Mouse (Mus musculus): ENCODE measurements at regions not wholly inside any gene's neighbourhood (a gene's known extent, or its start where the extent isn't known, plus 50 kb on each side); places are given as distances from the start of the nearest gene placed in this dataset.
A peak's percentile ranks its signal among the peaks of the same experiment; 100 is the strongest.

- no peak overlapping the region for H3K4me2 ChIP-seq (ENCODE audit: low read depth, low read length, poor library complexity, severe bottlenecking)
- no peak overlapping the region for H3K4me3 ChIP-seq (ENCODE audit: low read depth, low read length)
- no peaks in the 10 kb centered on the region for H3K4me1 ChIP-seq (ENCODE audit: insufficient read depth, low read length)
- no peaks in the 10 kb centered on the region for H3K9me3 ChIP-seq (ENCODE audit: low read length)
- DNase-seq (ENCODE audit: low spot score): no peak
- no peaks in the 10 kb centered on the region for H3K36me3 ChIP-seq (ENCODE audit: insufficient read depth, low read length)
- TF ChIP-seq CTCF (IDR thresholded peaks at IDR 0.05): no peak
- H3K27ac ChIP-seq (ENCODE audit: low read depth, low read length): no peak overlapping the region
- WGBS: 82% methylated on average over 5 of the region's 5 CpGs
- no peak overlapping the region for H3K9ac ChIP-seq (replicated peaks; ENCODE audit: low read length, poor library complexity, severe bottlenecking)
- no peak for ATAC-seq (ENCODE audit: low FRiP score)
- no peaks in the 10 kb centered on the region for H3K27me3 ChIP-seq (ENCODE audit: insufficient read depth, low read length)
Observed at GRCm38 (mm10) chr3:35688111-35688510, 65.8 kb upstream of the Atp11b start.

- DNase-seq (ENCODE audit: low spot score) (peak; percentile 76), ATAC-seq (ENCODE audit: low FRiP score) (peak; percentile 88)
- H3K4me2 ChIP-seq (ENCODE audit: low read depth, low read length, poor library complexity, severe bottlenecking): no peak overlapping the region
- H3K27ac ChIP-seq (ENCODE audit: low read depth, low read length): no peak overlapping the region
- no peaks in the 10 kb centered on the region for H3K9me3 ChIP-seq (ENCODE audit: low read length)
- peak; percentile 91 for TF ChIP-seq CTCF (IDR thresholded peaks at IDR 0.05)
- no peak overlapping the region for H3K9ac ChIP-seq (replicated peaks; ENCODE audit: low read length, poor library complexity, severe bottlenecking)
- no peaks in the 10 kb centered on the region for H3K36me3 ChIP-seq (ENCODE audit: insufficient read depth, low read length)
- H3K27me3 ChIP-seq (ENCODE audit: insufficient read depth, low read length): no peaks in the 10 kb centered on the region
- no peak overlapping the region for H3K4me3 ChIP-seq (ENCODE audit: low read depth, low read length)
- WGBS: 19% methylated on average over 4 of the region's 4 CpGs
- no peaks in the 10 kb centered on the region for H3K4me1 ChIP-seq (ENCODE audit: insufficient read depth, low read length)
Observed at GRCm38 (mm10) chr3:35688781-35689180, 65.1 kb upstream of the Atp11b start.

- no peaks in the 10 kb centered on the region for H3K27me3 ChIP-seq (ENCODE audit: insufficient read depth, low read length)
- H3K9ac ChIP-seq (replicated peaks; ENCODE audit: low read length, poor library complexity, severe bottlenecking): no peak overlapping the region
- DNase-seq (ENCODE audit: low spot score) (peak; percentile 65), ATAC-seq (ENCODE audit: low FRiP score) (peak; percentile 52; the same call in 1 of the 2 replicates)
- no peaks in the 10 kb centered on the region for H3K4me1 ChIP-seq (ENCODE audit: insufficient read depth, low read length)
- H3K27ac ChIP-seq (ENCODE audit: low read depth, low read length): no peak overlapping the region
- WGBS: 56% methylated on average over 6 of the region's 6 CpGs
- H3K4me2 ChIP-seq (ENCODE audit: low read depth, low read length, poor library complexity, severe bottlenecking): no peak overlapping the region
- H3K9me3 ChIP-seq (ENCODE audit: low read length): no peaks in the 10 kb centered on the region
- peak; percentile 69 for TF ChIP-seq CTCF (IDR thresholded peaks at IDR 0.05)
- H3K36me3 ChIP-seq (ENCODE audit: insufficient read depth, low read length): no peaks in the 10 kb centered on the region
- no peak overlapping the region for H3K4me3 ChIP-seq (ENCODE audit: low read depth, low read length)
Observed at GRCm38 (mm10) chr3:35693039-35693438, 60.9 kb upstream of the Atp11b start.

- no peak for DNase-seq (ENCODE audit: low spot score)
- no peaks in the 10 kb centered on the region for H3K4me1 ChIP-seq (ENCODE audit: insufficient read depth, low read length)
- TF ChIP-seq CTCF (IDR thresholded peaks at IDR 0.05): no peak
- H3K27ac ChIP-seq (ENCODE audit: low read depth, low read length): no peak overlapping the region
- H3K4me2 ChIP-seq (ENCODE audit: low read depth, low read length, poor library complexity, severe bottlenecking): no peak overlapping the region
- H3K9me3 ChIP-seq (ENCODE audit: low read length): no peaks in the 10 kb centered on the region
- H3K27me3 ChIP-seq (ENCODE audit: insufficient read depth, low read length): no peaks in the 10 kb centered on the region
- no peaks in the 10 kb centered on the region for H3K36me3 ChIP-seq (ENCODE audit: insufficient read depth, low read length)
- H3K4me3 ChIP-seq (ENCODE audit: low read depth, low read length): no peak overlapping the region
- WGBS: 86% methylated on average over 12 of the region's 12 CpGs
- no peak overlapping the region for H3K9ac ChIP-seq (replicated peaks; ENCODE audit: low read length, poor library complexity, severe bottlenecking)
- no peak for ATAC-seq (ENCODE audit: low FRiP score)
Observed at GRCm38 (mm10) chr3:35693551-35693950, 60.4 kb upstream of the Atp11b start.

- no peaks in the 10 kb centered on the region for H3K36me3 ChIP-seq (ENCODE audit: insufficient read depth, low read length)
- TF ChIP-seq CTCF (IDR thresholded peaks at IDR 0.05): no peak
- H3K27ac ChIP-seq (ENCODE audit: low read depth, low read length): no peak overlapping the region
- H3K9me3 ChIP-seq (ENCODE audit: low read length): no peaks in the 10 kb centered on the region
- no peak overlapping the region for H3K9ac ChIP-seq (replicated peaks; ENCODE audit: low read length, poor library complexity, severe bottlenecking)
- H3K4me2 ChIP-seq (ENCODE audit: low read depth, low read length, poor library complexity, severe bottlenecking): no peak overlapping the region
- 76% methylated on average over 4 of the region's 4 CpGs for WGBS
- ATAC-seq (ENCODE audit: low FRiP score) (no peak), DNase-seq (ENCODE audit: low spot score) (no peak)
- H3K27me3 ChIP-seq (ENCODE audit: insufficient read depth, low read length): no peaks in the 10 kb centered on the region
- H3K4me3 ChIP-seq (ENCODE audit: low read depth, low read length): no peak overlapping the region
- no peaks in the 10 kb centered on the region for H3K4me1 ChIP-seq (ENCODE audit: insufficient read depth, low read length)
Observed at GRCm38 (mm10) chr3:35694241-35694640, 59.7 kb upstream of the Atp11b start.

- Histone ChIP-seq H3K9ac (replicated peaks; ENCODE audit: low read length, poor library complexity, severe bottlenecking) (no peak overlapping the region), H3K4me3 (ENCODE audit: low read depth, low read length) (no peak overlapping the region), H3K4me2 (ENCODE audit: low read depth, low read length, poor library complexity, severe bottlenecking) (no peak overlapping the region), H3K4me1 (ENCODE audit: insufficient read depth, low read length) (no peaks in the 10 kb centered on the region), H3K9me3 (ENCODE audit: low read length) (no peaks in the 10 kb centered on the region), H3K27me3 (ENCODE audit: insufficient read depth, low read length) (no peaks in the 10 kb centered on the region), H3K27ac (ENCODE audit: low read depth, low read length) (no peak overlapping the region), H3K36me3 (ENCODE audit: insufficient read depth, low read length) (no peaks in the 10 kb centered on the region)
- WGBS: 72% methylated on average over 3 of the region's 3 CpGs
- no peak for TF ChIP-seq CTCF (IDR thresholded peaks at IDR 0.05)
- ATAC-seq (ENCODE audit: low FRiP score): no peak
- no peak for DNase-seq (ENCODE audit: low spot score)
Observed at GRCm38 (mm10) chr3:35695859-35696258, 58.0 kb upstream of the Atp11b start.
